Mouse (Mus musculus): ENCODE data around the gene Zfp987.
"Not testable (repeated sequence)": the region's sequence is repeated elsewhere in the genome, so short reads cannot be mapped to it uniquely, and the experiment has no call there.

DNA sequence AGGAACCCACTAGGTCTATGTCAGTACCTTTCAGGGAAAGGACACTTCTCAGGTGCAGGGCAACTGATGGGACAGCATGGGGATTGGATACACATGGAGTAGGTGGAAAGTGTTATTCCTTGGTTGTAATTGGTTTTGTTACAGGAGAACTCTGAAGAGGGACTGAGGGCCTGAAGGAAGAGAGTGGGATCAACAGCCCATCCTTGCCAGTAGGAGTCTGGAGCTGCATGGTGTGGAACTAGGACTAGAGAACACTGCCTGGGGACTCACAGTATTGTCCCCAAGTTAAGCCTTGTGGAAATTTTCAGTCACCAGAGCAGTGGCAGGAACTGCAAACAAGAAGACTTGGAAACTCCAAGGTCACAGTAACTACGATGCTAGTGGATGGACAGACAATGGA is 44.6 kb upstream of the Zfp987 start:
- not testable (repeated sequence) for TF ChIP-seq CTCF (IDR thresholded peaks at IDR 0.05; ENCODE audit: low read depth, low read length); POLR2A (IDR thresholded peaks at IDR 0.05; ENCODE audit: extremely low read depth, insufficient read depth, low read length)
